Mouse (Mus musculus): ENCODE measurements at regions not wholly inside any gene's neighbourhood (a gene's known extent, or its start where the extent isn't known, plus 50 kb on each side); places are given as distances from the start of the nearest gene placed in this dataset.
"Not testable (repeated sequence)": the region's sequence is repeated elsewhere in the genome, so short reads cannot be mapped to it uniquely, and the experiment has no call there.

DNA sequence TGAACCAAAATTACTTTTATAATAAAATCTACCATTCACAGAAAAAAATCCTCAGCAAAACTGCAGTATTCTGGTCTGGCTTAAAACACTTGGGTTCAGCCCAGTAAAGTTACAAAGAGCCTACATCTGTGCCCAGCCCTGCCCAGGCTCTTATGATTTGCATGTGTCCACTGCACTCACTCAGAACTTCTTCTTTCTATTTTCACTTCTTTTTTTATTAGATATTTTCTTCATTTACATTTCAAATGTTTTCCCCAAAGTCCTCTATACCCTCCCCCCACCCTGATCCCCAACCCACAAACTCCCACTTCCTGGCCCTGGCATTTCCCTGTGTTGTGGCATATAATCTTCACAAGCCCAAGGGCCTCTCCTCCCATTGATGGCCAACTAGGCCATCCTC, 1442.4 kb upstream of the Tacstd2 start:
- no peak for DNase-seq

DNA sequence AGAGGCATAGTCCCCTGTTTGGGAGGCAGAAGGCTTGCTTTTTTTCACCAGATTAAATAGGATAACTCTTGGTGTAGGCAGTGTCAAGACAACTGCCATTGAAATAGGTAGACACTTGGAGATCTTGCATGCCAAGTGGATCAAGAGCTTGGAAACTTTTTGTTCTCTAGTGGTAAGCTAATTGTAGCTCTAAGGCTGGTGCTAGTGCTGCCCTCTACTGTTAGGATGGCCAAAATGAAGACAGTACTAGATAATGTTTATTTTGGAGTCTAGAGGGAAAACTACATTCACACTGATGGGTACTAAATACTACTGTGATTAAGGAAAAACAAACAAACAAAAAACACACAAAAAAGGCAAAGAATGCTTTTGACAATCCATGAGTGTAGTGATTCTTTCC, 1428.4 kb upstream of the Tacstd2 start:
- DNase-seq = no peak

DNA sequence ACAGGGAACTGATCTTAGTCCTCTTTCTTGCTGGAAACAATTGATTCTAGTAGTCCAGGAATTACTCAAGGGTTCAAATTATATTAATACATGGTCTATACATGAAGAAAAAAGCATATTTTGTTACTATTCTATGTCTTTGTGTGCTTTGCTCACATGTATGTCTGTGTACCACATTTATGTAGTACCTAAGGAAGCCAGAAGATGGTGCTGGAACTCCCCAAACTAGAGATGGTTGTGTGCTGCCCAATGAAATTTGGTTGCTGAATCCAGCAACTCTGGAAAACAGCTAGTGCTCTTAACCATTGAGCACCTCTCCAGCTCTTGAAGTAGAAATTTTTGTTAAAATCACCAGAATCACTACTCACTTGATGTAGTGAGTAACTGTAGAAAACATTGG, 1402.5 kb upstream of the Tacstd2 start:
- not testable (repeated sequence) for DNase-seq

GRCm38 (mm10) chr6:68931860-68932259, 1396.3 kb upstream of the Tacstd2 start:
- DNase-seq = not testable (repeated sequence)

GRCm38 (mm10) chr6:68915536-68915935, 1379.9 kb upstream of the Tacstd2 start:
- no peak for DNase-seq

DNA sequence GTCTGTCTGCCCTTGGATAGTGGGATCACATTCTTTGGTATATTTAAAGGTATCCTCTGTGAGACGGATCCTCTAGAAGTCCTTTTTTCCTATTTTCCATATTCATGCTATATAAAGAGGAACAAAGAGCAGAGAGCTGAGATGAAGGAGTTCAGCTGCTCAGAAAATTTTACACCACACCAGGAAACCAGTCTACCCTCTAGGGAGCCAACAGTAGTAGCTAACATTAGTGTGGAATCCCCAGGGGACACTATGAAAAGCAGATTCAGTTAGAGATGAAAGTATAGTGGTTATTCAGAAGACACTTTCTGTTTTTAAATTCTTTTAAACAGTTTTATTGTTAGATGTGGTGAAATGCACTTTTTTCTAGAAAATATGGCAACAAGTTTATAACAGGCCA, 1348.5 kb upstream of the Tacstd2 start:
- no peak for DNase-seq

GRCm38 (mm10) chr6:68852761-68853160, 1317.2 kb upstream of the Tacstd2 start:
- DNase-seq = not testable (repeated sequence)

- DNase-seq = no peak
Measured at GRCm38 (mm10) chr6:68852286-68852685, 1316.7 kb upstream of the Tacstd2 start.

- DNase-seq = no peak
Measured at GRCm38 (mm10) chr6:68835186-68835585, 1299.6 kb upstream of the Tacstd2 start.

GRCm38 (mm10) chr6:68834633-68835032, 1299.0 kb upstream of the Tacstd2 start:
- DNase-seq = no peak

GRCm38 (mm10) chr6:68828460-68828859, 1292.9 kb upstream of the Tacstd2 start:
- not testable (repeated sequence) for DNase-seq

- DNase-seq = no peak
Measured at GRCm38 (mm10) chr6:68813346-68813745, 1277.8 kb upstream of the Tacstd2 start.

DNA sequence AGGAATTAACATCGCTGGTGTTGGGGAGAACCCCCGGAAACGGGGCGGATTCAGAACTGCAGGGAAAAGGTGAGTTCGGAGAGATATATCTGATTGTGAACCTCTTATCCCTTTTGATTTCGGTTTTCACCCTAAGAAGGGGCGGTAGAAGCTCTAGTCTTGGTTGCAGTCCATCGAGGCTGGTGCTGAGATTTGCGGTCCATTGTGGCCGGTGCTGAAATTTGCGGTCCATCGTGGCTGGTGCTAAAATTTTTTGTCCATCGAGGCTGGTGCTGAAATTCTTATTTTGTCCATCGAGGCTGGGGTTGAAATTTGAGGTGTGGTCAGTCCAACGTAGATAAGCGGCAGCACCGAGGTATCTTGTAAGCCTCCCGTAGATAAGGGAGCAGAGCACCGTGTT, 1263.6 kb upstream of the Tacstd2 start:
- not testable (repeated sequence) for DNase-seq

- DNase-seq = no peak
Measured at GRCm38 (mm10) chr6:68771507-68771906, 1235.9 kb upstream of the Tacstd2 start.

DNA sequence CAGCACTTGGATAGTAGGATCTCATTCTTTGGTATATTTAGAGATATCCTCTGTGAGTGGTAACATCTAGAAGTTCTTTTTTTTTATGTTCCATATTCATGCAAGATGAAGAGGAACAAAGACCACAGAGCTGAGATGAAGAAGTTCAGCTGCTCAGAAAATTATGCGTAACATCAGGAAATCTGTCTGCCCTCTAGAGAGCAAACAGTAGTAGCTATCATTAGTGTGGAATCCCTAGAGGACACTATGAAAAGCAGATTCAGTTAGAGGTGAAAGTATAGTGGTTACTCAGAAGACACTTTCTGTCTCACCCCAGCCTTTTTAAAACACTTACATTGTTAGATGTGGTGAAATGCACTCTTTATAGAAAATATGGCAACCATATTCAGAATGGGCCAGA, 1214.9 kb upstream of the Tacstd2 start:
- no peak for DNase-seq

- DNase-seq = no peak
Measured at GRCm38 (mm10) chr6:68749699-68750098, 1214.1 kb upstream of the Tacstd2 start.

DNA sequence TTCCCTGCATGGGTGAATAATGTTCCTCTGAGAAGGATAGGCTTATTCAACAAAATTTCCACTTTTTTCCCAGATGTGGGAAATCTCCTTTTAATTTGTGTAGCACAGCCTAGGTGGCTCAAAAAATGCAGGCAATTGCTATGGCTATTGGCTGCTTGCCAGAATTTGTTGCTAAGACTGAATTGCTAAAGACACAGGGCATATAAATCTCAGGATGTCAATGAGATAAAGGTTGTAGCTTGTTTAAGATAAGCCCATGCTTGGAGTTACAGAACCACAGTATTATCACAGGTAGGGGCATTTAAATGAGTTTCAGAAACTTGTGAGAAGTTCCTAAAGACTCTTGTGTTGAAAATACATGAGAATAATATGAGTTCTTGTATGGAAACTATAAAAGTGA, 1203.0 kb upstream of the Tacstd2 start:
- no peak for DNase-seq

GRCm38 (mm10) chr6:68736647-68737046, 1201.1 kb upstream of the Tacstd2 start:
- DNase-seq = no peak

DNA sequence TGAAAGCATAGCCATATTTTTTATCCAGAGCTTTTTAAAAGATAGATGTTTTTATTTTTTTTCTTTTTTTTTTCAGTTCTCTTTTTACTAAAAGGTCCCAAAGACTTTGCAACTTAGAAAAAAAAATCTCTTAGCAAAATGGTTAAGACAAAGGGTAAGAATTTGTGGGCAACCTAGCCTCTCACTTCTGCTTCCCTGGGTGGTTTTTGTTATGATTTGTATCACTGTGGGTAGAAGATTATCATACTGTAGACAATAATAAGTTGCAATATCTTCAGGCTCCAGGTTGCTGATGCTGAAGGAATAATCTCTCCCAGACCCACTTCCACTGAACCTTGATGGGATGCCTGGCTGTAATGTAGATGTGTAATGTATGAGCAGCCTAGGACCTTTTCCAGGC, 1200.5 kb upstream of the Tacstd2 start:
- DNase-seq = no peak

GRCm38 (mm10) chr6:68711084-68711483, 1175.5 kb upstream of the Tacstd2 start:
- DNase-seq = not testable (repeated sequence)

DNA sequence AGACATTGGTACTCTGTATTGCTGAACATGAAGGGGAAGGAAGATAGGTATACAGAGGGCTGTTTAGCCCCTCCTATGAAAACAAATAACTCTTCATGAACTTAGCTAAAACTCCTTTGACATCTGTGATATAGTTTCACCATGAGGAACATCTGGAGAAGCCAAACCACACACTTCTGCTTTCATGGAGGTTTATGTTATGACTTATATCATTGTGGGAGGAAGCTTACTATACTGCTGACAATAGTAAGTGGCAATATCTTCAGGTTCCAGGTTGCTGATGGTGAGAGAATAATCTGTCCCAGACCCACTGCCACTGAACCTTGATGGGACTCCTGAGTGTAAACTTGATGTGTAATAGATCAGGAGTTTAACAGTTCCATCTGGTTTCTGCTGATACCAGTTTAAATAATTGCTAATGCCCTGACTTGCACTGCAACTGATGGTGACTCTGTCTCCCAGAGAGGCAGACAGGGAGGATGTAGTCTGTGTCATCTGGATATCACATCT, 1168.8 kb upstream of the Tacstd2 start:
- not testable (repeated sequence) for DNase-seq

GRCm38 (mm10) chr6:68680792-68681110, 1145.2 kb upstream of the Tacstd2 start:
- not testable (repeated sequence) for DNase-seq

DNA sequence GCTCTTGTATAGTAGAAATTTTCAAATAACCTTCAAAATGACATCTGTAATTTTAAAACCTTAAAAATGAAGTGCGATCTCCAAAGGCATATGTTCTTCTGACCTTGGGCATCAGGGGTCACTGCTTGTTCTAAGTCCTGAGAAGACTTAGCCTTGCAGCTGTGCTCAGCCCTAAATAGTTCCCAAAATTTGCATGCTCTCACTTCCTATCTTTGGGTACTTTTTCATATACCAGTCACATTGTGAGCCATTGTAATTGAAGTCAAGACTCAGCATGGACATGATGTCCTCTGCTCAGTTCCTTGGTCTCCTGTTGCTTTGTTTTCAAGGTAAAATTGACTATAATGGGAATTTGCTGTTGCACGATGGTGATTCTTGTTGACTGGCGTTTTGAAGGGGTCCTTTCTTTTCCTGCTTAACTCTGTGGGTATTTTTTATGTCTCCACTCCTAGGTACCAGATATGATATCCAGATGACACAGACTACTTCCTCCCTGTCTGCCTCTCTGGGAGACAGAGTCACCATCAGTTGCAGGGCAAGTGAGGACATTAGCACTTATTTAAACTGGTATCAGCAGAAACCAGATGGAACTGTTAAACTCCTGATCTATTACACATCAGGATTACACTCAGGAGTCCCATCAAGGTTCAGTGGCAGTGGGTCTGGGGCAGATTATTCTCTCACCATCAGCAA, 1144.6 kb upstream of the Tacstd2 start:
- no peak for DNase-seq

DNA sequence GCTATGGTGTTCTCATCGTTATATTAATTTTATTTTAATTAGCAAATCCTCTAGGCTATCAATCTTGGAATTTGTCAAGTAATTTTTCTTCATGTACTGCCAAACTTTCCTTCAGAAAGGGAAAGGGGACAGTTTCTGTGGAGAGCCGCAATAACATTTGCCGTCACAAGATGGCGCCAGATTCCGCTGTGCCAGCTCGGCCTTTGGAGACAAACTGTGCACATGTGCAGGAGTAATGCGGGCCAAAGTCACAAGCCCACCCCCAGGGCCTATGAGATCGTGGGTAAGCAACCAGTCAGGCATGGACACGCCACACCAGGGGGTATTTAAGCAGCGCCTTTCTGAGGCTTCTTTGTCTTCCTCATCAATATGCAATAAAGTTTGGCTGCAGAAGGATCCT, 1132.8 kb upstream of the Tacstd2 start:
- peak; percentile 1 for DNase-seq

DNA sequence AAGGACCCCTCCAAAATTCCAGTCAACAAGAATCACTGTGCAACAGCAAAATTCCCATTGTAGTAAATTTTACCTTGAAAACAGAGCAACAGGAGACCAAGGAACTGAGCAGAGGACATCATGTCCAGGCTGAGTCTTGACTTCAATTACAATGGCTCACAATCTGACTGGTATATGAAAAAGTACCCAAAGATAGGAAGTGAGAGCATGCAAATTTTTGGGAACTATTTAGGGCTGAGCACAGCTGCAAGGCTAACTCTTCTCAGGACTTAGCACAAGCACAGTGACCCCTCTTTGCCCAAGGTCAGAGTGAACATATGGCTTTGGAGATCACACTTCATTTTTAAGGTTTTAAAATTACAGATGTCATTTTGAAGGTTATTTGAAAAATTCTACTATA, 1096.7 kb upstream of the Tacstd2 start:
- DNase-seq = not testable (repeated sequence)
